Mouse (Mus musculus) hindbrain, embryonic 14.5 days (tissue): Measurements from ENCODE around the gene Cherp. TPM values are rescaled to one million over a fixed set of nuclear protein-coding genes. Genes with fewer than 3 reads are reported as not detected.

Experiments used
- ATAC-seq: fragments of 200-750 bp; cut with Nextera tagmentation; 2 replicates; pipeline ENCODE4 v1.8.0; 2017; ENCODE audit warnings: moderate number of reproducible peaks, mild to moderate bottlenecking, moderate TSS enrichment, moderate library complexity; ENCODE audit not compliant: low FRiP score
- DNase-seq: peaks from one replicate; pipeline ENCODE4 v3.0.0-alpha.2; 2015; ENCODE audit warnings: low spot score
- H3K27ac ChIP-seq: fragments of 300-500 bp; sonication (generic); 2 replicates; pipeline ENCODE4 v1.5.1; 2014; ENCODE audit warnings: mild to moderate bottlenecking, moderate library complexity
- H3K27me3 ChIP-seq: fragments of 300-500 bp; sonication (generic); 2 replicates; pipeline ENCODE4 v1.6.1; 2014; ENCODE audit warnings: mild to moderate bottlenecking, low read length, mixed read lengths; ENCODE audit not compliant: control insufficient read depth, insufficient read depth
- H3K36me3 ChIP-seq: fragments of 300-500 bp; sonication (generic); replicated peaks from 2 replicates; pipeline ENCODE4 v1.6.1; 2014; ENCODE audit not compliant: control insufficient read depth, insufficient read depth
- H3K4me1 ChIP-seq: fragments of 300-500 bp; sonication (generic); replicated peaks from 2 replicates; pipeline ENCODE4 v1.6.1; 2014; ENCODE audit warnings: antibody characterized with exemption, low read length, mixed read lengths; ENCODE audit not compliant: control insufficient read depth, insufficient read depth
- H3K4me2 ChIP-seq: fragments of 300-500 bp; sonication (generic); replicated peaks from 2 replicates; pipeline ENCODE4 v1.6.1; 2014; ENCODE audit warnings: mild to moderate bottlenecking, moderate library complexity
- H3K4me3 ChIP-seq: fragments of 300-500 bp; sonication (generic); replicated peaks from 2 replicates; pipeline ENCODE4 v1.5.1; 2014; ENCODE audit warnings: mild to moderate bottlenecking, low read length
- H3K9ac ChIP-seq: fragments of 300-500 bp; sonication (generic); 2 replicates; pipeline ENCODE4 v1.6.1; 2014
- H3K9me3 ChIP-seq: fragments of 300-500 bp; sonication (generic); 2 replicates; pipeline ENCODE4 v1.6.1; 2016; ENCODE audit warnings: low read length; ENCODE audit not compliant: control insufficient read depth
- WGBS: fragments of 180-500 bp; shearing (Covaris S2); extraction: QIAGEN DNeasy Blood & Tissue Kit; methylation state at CpG from one replicate; pipeline ENCODE4 v1.1.7; 2014; 5-methylcytosine and 5-hydroxymethylcytosine counted together
- polyA plus RNA-seq: library from polyadenylated mRNA; unstranded; fragments of >200 nt; fragmentation: Nextera tagmentation; extraction: Ambion mirVana; gene quantifications from 2 replicates; pipeline ENCODE4 v1.2.1, GENCODE M21; 2014

Gene Cherp
- polyA plus RNA-seq, 1 experiment from 2014 or later = 47.2 TPM

DNA sequence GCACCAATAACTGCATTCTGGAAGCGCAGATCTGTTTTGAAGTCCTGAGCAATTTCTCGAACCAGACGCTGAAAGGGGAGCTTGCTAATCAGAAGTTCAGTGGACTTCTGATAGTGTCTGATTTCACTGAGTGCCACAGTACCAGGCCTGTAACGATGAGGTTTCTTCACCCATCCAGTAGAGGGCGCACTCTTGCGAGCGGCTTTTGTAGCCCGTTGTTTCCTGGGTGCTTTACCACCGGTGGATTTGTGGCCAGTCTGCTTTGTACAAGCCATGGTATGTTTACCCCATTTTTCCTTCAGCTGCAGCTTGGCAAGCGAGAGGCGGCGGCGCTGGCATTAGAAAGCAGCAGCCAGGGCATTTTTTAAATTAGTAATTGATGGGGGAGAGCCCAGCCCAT is 45.4 kb downstream of the Cherp start:
- Histone ChIP-seq H3K4me3 (no peak overlapping the region), H3K36me3 (no peaks in the 10 kb centered on the region), H3K4me2 (no peak overlapping the region), H3K9ac (no peak overlapping the region), H3K4me1 (no peaks in the 10 kb centered on the region), H3K9me3 (no peaks in the 10 kb centered on the region), H3K27ac (no peak overlapping the region), H3K27me3 (no peaks in the 10 kb centered on the region)
- 54% methylated on average over 13 of the region's 13 CpGs for WGBS
- ATAC-seq = no peak
- no peak for DNase-seq

DNA sequence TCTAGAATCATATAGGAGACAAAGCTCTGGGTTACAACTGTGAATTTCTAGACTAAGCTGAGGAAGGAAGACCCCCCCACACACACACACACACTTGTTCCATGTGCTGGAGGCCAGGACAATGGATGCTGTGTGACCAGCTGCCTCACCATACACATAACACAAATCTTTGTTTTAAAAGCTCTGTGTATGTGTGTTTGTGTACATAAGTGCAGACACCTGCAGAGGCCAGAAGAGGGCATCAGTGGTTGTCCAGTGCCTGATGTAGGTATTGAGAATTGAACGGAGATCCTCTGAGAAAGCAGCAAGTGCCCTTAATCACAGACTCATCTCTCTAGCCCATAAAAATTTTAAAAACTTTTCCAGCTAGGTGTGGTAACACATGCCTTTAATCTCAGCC is 52.1 kb downstream of the Cherp start:
- 61% methylated on average over 1 of the region's 1 CpGs for WGBS
- no peak for ATAC-seq
- Histone ChIP-seq H3K36me3 (peaks cover 5% of the 10 kb centered on the region; the same call in 1 of the 2 replicates), H3K4me1 (peaks cover 26% of the 10 kb centered on the region), H3K9me3 (no peaks in the 10 kb centered on the region), H3K4me3 (no peak overlapping the region), H3K27me3 (no peaks in the 10 kb centered on the region), H3K9ac (no peak overlapping the region), H3K27ac (no peak overlapping the region), H3K4me2 (no peak overlapping the region)
- no peak for DNase-seq

DNA sequence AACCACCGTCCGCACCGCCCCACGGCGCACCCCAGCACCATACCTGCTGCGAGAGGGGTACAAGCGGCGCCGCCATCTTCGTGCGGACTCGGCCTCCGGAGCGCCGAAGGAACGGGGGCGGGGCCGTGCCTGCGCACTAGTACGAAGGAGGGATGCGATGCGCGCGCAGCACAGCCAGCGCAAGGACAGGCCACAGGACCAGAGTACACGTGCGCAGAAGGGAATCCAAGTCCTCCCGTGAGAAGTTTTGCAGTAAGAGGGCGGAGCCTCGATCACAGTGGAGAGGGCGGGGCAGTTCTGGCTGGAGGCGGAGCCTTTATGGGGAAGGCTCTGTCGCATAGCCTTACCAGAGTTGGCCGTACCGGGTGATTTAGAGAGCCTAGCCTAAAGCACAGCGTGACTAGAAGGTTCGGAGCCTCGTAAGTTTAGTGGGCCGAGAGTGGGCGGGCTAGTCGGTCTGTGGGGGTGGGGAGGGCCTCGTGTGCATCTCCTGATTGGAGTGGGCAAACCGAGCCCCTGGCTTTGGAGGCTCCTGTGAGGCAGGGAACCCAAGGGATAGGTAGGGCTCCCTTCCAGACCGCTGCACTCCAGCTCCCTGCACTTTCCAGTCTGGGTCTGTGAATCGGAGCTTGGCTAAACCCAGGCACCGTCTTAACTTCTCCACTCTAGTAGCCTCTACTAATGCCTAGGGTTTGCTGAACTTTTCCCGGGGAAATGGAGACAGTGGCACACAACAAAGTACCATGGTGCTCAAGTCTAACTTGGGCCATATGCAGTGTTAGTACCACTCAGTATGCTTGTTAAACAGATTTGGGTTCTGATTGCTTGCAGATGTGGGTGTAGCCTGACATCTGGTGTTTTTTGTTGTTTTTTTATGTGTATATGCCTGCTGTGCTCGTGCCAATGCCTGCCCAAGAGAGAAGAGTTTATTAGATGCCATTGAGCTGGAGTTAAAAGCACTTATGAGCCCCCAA is 53.4 kb downstream of the Cherp start, which contains the start of gene Eps15l1:
Eps15l1 (minus strand) TSS at position 99 of the 974 bp plus-strand sequence.
- Histone ChIP-seq H3K36me3 (peaks cover 5% of the 10 kb centered on the region; the same call in 1 of the 2 replicates), H3K4me2 (peak within 1 kb of the TSS; percentile 68), H3K27ac (peak within 1 kb of the TSS; percentile 86), H3K9ac (peak within 1 kb of the TSS; percentile 86), H3K4me1 (peaks cover 28% of the 10 kb centered on the region), H3K9me3 (no peaks in the 10 kb centered on the region), H3K27me3 (no peaks in the 10 kb centered on the region), H3K4me3 (peak within 1 kb of the TSS; percentile 72)
- ATAC-seq (peak; percentile 98), DNase-seq (peak; percentile 97)
- WGBS = 1% methylated on average over 48 of the region's 48 CpGs

DNA sequence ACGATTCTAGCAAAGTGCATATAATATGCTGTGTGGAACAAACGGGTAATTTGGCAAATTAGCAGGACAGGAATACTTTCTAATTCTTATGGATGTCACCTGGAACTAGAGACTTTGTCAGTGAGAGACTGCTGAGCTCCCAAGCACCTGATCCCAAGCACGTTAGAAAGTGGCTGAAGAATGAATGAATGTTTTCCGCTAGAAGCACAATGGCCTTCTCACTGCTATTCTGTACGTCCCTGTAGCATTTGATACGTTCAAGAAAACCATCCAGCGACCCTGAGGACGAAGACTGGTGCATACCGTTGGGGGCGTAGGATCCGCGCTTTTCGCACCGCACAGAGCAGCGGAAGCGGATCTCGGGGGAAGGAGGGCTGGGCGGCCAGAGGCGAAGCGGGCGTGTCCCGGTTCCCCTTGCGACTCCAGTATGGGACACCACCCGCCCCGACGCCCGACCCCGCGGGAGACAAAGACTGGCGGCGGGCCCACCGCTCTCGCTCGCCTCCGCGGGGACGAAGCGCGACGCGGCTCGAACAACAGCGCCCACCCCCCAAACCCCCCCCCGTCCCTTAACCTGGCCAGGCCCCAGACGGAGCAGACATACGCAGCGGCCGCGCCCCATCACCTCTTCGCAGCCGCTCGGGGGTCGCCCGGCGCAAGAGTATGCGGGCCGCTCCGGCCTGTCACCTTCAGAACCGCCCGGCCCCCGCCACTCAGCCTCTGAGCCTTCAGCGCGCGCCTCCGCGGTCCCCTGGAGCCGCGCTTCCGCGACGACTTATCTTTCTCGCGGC is 54.3 kb downstream of the Cherp start:
- Histone ChIP-seq H3K27me3 (no peaks in the 10 kb centered on the region), H3K27ac (peak overlapping the region; percentile 86), H3K9me3 (no peaks in the 10 kb centered on the region), H3K4me2 (peak overlapping the region; percentile 68), H3K4me3 (peak overlapping the region; percentile 72), H3K9ac (peak overlapping the region; percentile 86), H3K4me1 (peaks cover 29% of the 10 kb centered on the region), H3K36me3 (peaks cover 5% of the 10 kb centered on the region; the same call in 1 of the 2 replicates)
- peak; percentile 27 for DNase-seq
- ATAC-seq = peak; percentile 77
- 2% methylated on average over 66 of the region's 73 CpGs for WGBS

DNA sequence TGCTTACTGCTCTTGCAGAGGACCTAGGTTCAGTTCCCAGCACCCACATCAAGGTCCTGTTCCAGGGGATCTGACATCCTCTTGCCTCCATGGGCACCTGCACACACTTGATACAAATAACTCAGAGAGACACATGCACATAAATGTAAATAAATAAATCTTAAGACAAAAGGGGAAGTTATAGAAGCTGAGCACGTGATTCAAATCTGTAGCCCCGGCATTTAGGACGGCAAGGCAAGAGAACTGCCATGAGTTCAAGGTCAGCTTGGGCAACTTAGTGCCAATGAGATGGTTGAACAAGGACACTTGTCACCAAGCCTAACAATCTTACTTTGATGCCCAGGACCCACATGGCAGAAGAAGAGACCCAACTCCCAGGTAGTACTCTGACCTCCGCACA is 57.0 kb downstream of the Cherp start:
- Histone ChIP-seq H3K4me3 (no peak overlapping the region), H3K4me2 (no peak overlapping the region), H3K9me3 (no peaks in the 10 kb centered on the region), H3K36me3 (peaks cover 14% of the 10 kb centered on the region; the same call in 1 of the 2 replicates), H3K4me1 (peaks cover 29% of the 10 kb centered on the region), H3K9ac (no peak overlapping the region), H3K27me3 (no peaks in the 10 kb centered on the region), H3K27ac (no peak overlapping the region)
- WGBS = 94% methylated on average over 4 of the region's 4 CpGs
- ATAC-seq = no peak
- no peak for DNase-seq

DNA sequence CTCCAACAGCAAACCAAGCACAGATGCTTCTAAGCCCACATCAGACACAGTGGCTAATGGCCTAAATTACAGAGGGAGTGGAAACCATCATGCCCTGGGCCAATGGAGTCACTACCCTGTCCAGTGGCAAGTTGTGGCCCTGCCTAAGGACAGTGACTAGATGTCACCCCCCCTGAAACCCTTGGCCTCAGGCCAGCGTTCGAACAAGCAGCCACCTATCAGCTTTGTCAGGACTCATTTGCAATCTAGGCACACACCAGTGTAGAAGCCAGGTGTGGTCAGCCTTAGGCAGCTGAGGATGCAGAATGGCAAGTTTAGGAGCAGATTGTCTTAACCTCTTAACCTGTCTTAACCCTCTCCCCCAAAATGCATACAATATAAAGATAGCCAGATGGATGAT is 59.8 kb downstream of the Cherp start:
- H3K4me2 ChIP-seq = no peak overlapping the region
- H3K27me3 ChIP-seq = no peaks in the 10 kb centered on the region
- WGBS = 79% methylated on average over 2 of the region's 2 CpGs
- peaks cover 22% of the 10 kb centered on the region; the same call in 1 of the 2 replicates for H3K36me3 ChIP-seq
- peaks cover 24% of the 10 kb centered on the region for H3K4me1 ChIP-seq
- no peaks in the 10 kb centered on the region for H3K9me3 ChIP-seq
- ATAC-seq = no peak
- DNase-seq = no peak
- no peak overlapping the region for H3K27ac ChIP-seq
- H3K4me3 ChIP-seq = no peak overlapping the region
- H3K9ac ChIP-seq = no peak overlapping the region

DNA sequence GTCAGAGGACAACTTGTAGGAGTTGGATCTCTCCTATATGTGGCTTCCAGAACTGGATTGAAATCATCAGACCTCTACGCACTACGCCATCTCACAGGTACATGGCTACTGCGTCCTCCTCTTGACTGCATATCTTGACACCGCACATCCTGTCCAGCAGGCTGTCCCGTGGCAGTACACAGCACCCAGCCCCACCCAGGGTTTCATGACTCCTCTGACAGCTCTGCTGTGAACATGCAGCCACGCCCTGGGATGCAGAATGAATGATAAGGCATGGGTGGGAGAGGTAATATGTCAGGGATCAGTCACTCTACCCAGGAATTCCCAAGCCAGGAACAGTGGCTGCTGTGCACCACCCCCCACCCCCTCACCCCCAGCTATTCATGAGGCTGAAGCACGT is 61.2 kb downstream of the Cherp start:
- Histone ChIP-seq H3K27me3 (no peaks in the 10 kb centered on the region), H3K9ac (no peak overlapping the region), H3K4me1 (peaks cover 14% of the 10 kb centered on the region), H3K4me3 (no peak overlapping the region), H3K4me2 (no peak overlapping the region), H3K27ac (no peak overlapping the region), H3K9me3 (no peaks in the 10 kb centered on the region), H3K36me3 (peaks cover 19% of the 10 kb centered on the region; the same call in 1 of the 2 replicates)
- 92% methylated on average over 7 of the region's 7 CpGs for WGBS
- ATAC-seq = no peak
- no peak for DNase-seq
